Mouse (Mus musculus): ENCODE results near the gene Sgms1. TPM values are rescaled to one million over a fixed set of nuclear protein-coding genes. Genes with fewer than 3 reads are reported as not detected.
A peak's percentile ranks its signal among the peaks of the same experiment; 100 is the strongest.

Sgms1 gene
- polyA plus RNA-seq, 1 experiment: 5.3 TPM

DNA sequence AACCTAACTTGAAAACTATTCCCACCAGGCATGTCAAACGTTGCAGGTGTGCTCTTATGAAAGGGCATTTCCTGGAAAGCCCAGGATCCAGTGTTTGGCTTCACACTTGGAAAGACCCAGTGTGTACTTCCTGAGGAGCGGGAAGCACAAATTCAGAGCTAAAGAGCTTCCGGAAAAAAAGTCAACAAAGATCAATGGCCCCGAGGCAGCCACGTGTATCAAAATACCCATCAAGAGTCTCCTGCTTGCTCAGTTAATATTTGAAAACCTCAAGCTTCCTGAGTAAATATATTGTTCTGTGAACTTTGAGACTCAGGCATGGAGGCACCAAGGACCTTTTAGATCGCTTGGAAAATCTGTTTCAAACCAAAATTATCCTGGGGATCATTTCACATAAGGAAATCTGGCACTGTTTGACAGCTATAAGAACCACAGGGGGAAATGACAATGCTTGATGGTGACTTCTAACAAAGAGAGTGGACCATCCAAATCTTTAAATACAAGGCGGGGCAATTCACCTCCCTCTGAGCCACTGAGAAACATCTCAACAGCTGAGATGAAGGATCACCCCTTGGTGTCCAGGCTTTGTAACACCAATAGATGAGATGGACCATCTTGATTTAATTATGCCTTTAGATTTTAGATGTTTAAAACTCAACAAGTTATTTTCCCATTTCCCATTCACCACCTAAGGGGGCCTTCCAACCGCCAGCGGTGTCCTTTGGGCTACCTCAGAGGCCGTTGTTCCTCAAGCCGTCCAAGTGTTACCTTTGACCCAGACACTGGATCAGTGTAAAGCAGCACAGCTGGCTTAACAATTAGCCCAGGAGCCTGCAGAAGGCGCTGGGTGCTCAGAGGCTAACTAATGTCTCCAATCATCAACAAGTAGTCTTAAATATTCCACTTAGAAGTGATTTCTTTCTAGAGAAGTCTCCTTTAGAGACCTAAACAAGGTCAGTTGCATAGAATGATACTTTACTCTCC lies 187.1 kb downstream of the Sgms1 start:
- no peaks in the 10 kb centered on the region for H3K27me3 ChIP-seq (ENCODE audit: control insufficient read depth, insufficient read depth, insufficient read length)
- peaks cover 45% of the 10 kb centered on the region for H3K79me2 ChIP-seq (ENCODE audit: control insufficient read depth, insufficient read depth)
- H3K4me3 ChIP-seq (ENCODE audit: insufficient read depth, poor library complexity, severe bottlenecking): peak overlapping the region; percentile 21
- peaks cover 34% of the 10 kb centered on the region for H3K79me3 ChIP-seq (ENCODE audit: low read depth)
- TF ChIP-seq MAX (IDR thresholded peaks at IDR 0.05) (no peak), FOSL1 (IDR thresholded peaks at IDR 0.05; ENCODE audit: insufficient read depth, low read length, poor library complexity, severe bottlenecking) (no peak), CTCF (IDR thresholded peaks at IDR 0.05; ENCODE audit: control insufficient read depth, insufficient read depth, insufficient read length) (no peak), MYOG (IDR thresholded peaks at IDR 0.05; ENCODE audit: control insufficient read depth, extremely low read depth, insufficient read length) (no peak), USF1 (IDR thresholded peaks at IDR 0.05; ENCODE audit: low read depth) (no peak), CEBPB (IDR thresholded peaks at IDR 0.05; ENCODE audit: low read depth) (no peak), MYOD1 (IDR thresholded peaks at IDR 0.05; ENCODE audit: control insufficient read depth, insufficient read length, low read depth) (no peak)
- peak overlapping the region; percentile 7 for H3ac ChIP-seq (ENCODE audit: control insufficient read depth, insufficient read length, low read depth)
- H3K36me3 ChIP-seq (ENCODE audit: control insufficient read depth, insufficient read depth): no peaks in the 10 kb centered on the region

DNA sequence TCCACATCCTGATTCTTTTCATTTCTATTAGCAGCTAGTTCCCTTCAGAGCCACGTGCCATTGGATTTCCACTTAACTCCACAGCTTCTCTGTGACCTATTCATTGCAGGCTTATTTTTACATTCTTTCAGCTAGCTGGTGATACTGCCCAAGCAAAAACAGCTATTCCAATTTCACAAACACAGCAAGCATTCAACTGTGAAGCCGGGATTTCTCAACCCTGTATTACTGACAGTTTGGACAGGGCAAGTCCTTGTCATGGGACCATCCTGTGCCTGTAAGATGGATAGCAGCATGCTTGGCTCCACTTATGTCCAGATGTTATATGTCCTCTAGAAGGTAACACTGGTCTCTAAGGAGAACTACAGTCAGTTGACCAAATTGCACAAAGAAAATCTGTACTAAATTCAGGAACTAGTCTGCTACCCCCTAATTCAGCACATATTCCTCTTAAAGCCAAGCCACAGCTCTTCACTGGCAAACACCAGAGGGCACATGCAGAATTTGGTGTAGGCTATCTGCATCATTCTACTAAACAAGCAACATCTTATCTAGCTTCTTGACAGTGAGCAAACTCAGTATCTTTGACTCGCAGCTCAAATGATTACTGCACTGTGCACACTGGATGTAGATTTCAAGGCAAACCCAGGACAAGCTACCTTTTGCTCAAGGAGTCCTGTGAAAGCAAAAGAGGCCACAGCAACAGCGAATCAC lies 189.5 kb downstream of the Sgms1 start:
- H3K79me3 ChIP-seq (ENCODE audit: low read depth): peaks cover 37% of the 10 kb centered on the region
- H3K36me3 ChIP-seq (ENCODE audit: control insufficient read depth, insufficient read depth): no peaks in the 10 kb centered on the region
- TF ChIP-seq MYOD1 (IDR thresholded peaks at IDR 0.05; ENCODE audit: control insufficient read depth, insufficient read length, low read depth) (no peak), FOSL1 (IDR thresholded peaks at IDR 0.05; ENCODE audit: insufficient read depth, low read length, poor library complexity, severe bottlenecking) (no peak), MAX (IDR thresholded peaks at IDR 0.05) (no peak), USF1 (IDR thresholded peaks at IDR 0.05; ENCODE audit: low read depth) (no peak), CTCF (IDR thresholded peaks at IDR 0.05; ENCODE audit: control insufficient read depth, insufficient read depth, insufficient read length) (no peak), MYOG (IDR thresholded peaks at IDR 0.05; ENCODE audit: control insufficient read depth, extremely low read depth, insufficient read length) (no peak), CEBPB (IDR thresholded peaks at IDR 0.05; ENCODE audit: low read depth) (no peak)
- peaks cover 68% of the 10 kb centered on the region for H3K79me2 ChIP-seq (ENCODE audit: control insufficient read depth, insufficient read depth)
- H3K4me3 ChIP-seq (ENCODE audit: insufficient read depth, poor library complexity, severe bottlenecking): no peak overlapping the region
- H3K27me3 ChIP-seq (ENCODE audit: control insufficient read depth, insufficient read depth, insufficient read length): no peaks in the 10 kb centered on the region
- H3ac ChIP-seq (ENCODE audit: control insufficient read depth, insufficient read length, low read depth): no peak overlapping the region

DNA sequence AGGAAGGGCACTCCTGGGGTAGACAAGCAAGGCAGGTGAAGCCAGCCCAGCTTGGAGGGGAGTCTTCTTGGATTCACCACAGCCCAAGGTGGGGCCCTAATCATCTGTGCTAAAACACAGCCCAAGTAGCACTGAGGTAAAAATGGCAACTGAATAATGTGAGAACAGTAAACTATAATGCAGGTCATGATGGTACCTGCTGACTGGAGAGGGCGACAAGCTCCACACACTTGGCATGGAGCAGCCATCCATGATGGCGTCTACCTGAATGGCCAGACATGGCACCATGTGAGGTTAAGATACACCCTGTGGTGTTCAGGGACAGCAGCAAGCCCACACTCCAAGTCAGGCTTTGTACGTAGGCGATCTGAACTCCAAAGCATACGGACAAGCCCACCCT lies 190.4 kb downstream of the Sgms1 start:
- Histone ChIP-seq H3K4me3 (ENCODE audit: insufficient read depth, poor library complexity, severe bottlenecking) (no peak overlapping the region), H3K36me3 (ENCODE audit: control insufficient read depth, insufficient read depth) (no peaks in the 10 kb centered on the region), H3K79me2 (ENCODE audit: control insufficient read depth, insufficient read depth) (peaks cover 77% of the 10 kb centered on the region), H3K79me3 (ENCODE audit: low read depth) (peaks cover 38% of the 10 kb centered on the region), H3K27me3 (ENCODE audit: control insufficient read depth, insufficient read depth, insufficient read length) (no peaks in the 10 kb centered on the region), H3ac (ENCODE audit: control insufficient read depth, insufficient read length, low read depth) (no peak overlapping the region)
- TF ChIP-seq FOSL1 (IDR thresholded peaks at IDR 0.05; ENCODE audit: insufficient read depth, low read length, poor library complexity, severe bottlenecking) (no peak), MYOG (IDR thresholded peaks at IDR 0.05; ENCODE audit: control insufficient read depth, extremely low read depth, insufficient read length) (no peak), MYOD1 (IDR thresholded peaks at IDR 0.05; ENCODE audit: control insufficient read depth, insufficient read length, low read depth) (no peak), CTCF (IDR thresholded peaks at IDR 0.05; ENCODE audit: control insufficient read depth, insufficient read depth, insufficient read length) (no peak), CEBPB (IDR thresholded peaks at IDR 0.05; ENCODE audit: low read depth) (no peak), USF1 (IDR thresholded peaks at IDR 0.05; ENCODE audit: low read depth) (no peak), MAX (IDR thresholded peaks at IDR 0.05) (no peak)

DNA sequence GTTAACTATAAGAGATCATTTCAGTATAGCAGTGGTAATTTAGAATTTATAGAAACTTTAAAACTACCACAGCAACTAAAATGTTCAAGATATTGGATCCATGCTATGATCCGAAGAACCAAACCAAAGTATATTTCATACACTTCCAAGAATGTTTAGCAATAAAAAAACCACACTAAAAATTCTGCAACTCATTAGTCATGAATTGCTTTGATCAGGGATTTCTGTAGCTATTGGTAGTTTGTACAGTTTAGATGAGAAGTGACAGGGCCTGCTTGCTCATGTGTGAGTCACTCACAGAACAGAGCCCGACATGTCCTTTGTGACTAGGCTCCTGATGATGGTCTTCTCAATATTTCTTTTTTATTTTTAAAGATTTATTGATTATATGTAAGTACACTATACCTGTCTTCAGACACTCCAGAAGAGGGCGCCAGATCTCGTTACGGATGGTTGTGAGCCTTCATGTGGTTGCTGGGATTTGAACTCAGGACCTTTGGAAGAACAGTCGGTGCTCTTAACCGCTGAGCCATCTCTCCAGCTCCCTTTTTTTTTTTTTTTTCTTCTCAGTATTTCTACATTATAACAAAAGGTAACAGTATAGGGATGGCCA lies 190.9 kb downstream of the Sgms1 start:
- H3ac ChIP-seq (ENCODE audit: control insufficient read depth, insufficient read length, low read depth): no peak overlapping the region
- TF ChIP-seq MAX (IDR thresholded peaks at IDR 0.05) (no peak), USF1 (IDR thresholded peaks at IDR 0.05; ENCODE audit: low read depth) (no peak), MYOG (IDR thresholded peaks at IDR 0.05; ENCODE audit: control insufficient read depth, extremely low read depth, insufficient read length) (no peak), FOSL1 (IDR thresholded peaks at IDR 0.05; ENCODE audit: insufficient read depth, low read length, poor library complexity, severe bottlenecking) (peak; percentile 65), CTCF (IDR thresholded peaks at IDR 0.05; ENCODE audit: control insufficient read depth, insufficient read depth, insufficient read length) (no peak), CEBPB (IDR thresholded peaks at IDR 0.05; ENCODE audit: low read depth) (peak; percentile 52), MYOD1 (IDR thresholded peaks at IDR 0.05; ENCODE audit: control insufficient read depth, insufficient read length, low read depth) (no peak)
- no peaks in the 10 kb centered on the region for H3K27me3 ChIP-seq (ENCODE audit: control insufficient read depth, insufficient read depth, insufficient read length)
- no peak overlapping the region for H3K4me3 ChIP-seq (ENCODE audit: insufficient read depth, poor library complexity, severe bottlenecking)
- H3K79me2 ChIP-seq (ENCODE audit: control insufficient read depth, insufficient read depth): peaks cover 82% of the 10 kb centered on the region
- H3K36me3 ChIP-seq (ENCODE audit: control insufficient read depth, insufficient read depth): no peaks in the 10 kb centered on the region
- peaks cover 43% of the 10 kb centered on the region for H3K79me3 ChIP-seq (ENCODE audit: low read depth)

All from C2C12 (cell line).